Mouse (Mus musculus) forebrain, postnatal 0 days (tissue): ENCODE results near the gene Tbcel. TPM values are rescaled to one million over a fixed set of nuclear protein-coding genes. Genes with fewer than 3 reads are reported as not detected.

Experiments
- ATAC-seq: fragments of 200-750 bp; cut with Nextera tagmentation; 2 replicates; pipeline ENCODE4 v1.8.0; 2017; ENCODE audit warnings: mild to moderate bottlenecking, moderate library complexity
- DNase-seq: peaks from one replicate; pipeline ENCODE4 v3.0.0-alpha.2; 2015
- H3K27ac ChIP-seq: fragments of 300-500 bp; sonication (generic); 2 replicates; pipeline ENCODE4 v1.5.1; 2014; ENCODE audit warnings: low read depth, mild to moderate bottlenecking, antibody characterized with exemption, low read length, moderate library complexity, mixed read lengths
- H3K27me3 ChIP-seq: fragments of 300-500 bp; sonication (generic); 2 replicates; pipeline ENCODE4 v1.6.1; 2014; ENCODE audit warnings: mild to moderate bottlenecking, low read length, mixed read lengths; ENCODE audit not compliant: insufficient read depth
- H3K36me3 ChIP-seq: fragments of 300-500 bp; sonication (generic); 2 replicates; pipeline ENCODE4 v1.6.1; 2014; ENCODE audit warnings: mild to moderate bottlenecking, moderate library complexity; ENCODE audit not compliant: insufficient read depth
- H3K4me1 ChIP-seq: fragments of 300-500 bp; sonication (generic); 2 replicates; pipeline ENCODE4 v1.6.1; 2014; ENCODE audit warnings: antibody characterized with exemption; ENCODE audit not compliant: insufficient read depth
- H3K4me2 ChIP-seq: fragments of 300-500 bp; sonication (generic); 2 replicates; pipeline ENCODE4 v1.6.1; 2014; ENCODE audit warnings: low read depth, mild to moderate bottlenecking, moderate library complexity
- H3K4me3 ChIP-seq: fragments of 300-500 bp; sonication (generic); 2 replicates; pipeline ENCODE4 v1.5.1; 2014; ENCODE audit warnings: low read depth, low read length, mixed read lengths
- H3K9ac ChIP-seq: fragments of 300-500 bp; sonication (generic); 2 replicates; pipeline ENCODE4 v1.6.1; 2014; ENCODE audit warnings: mild to moderate bottlenecking
- H3K9me3 ChIP-seq: fragments of 300-500 bp; sonication (generic); 2 replicates; pipeline ENCODE4 v1.6.1; 2016; ENCODE audit warnings: low read length
- CTCF ChIP-seq: sonication (generic); IDR thresholded peaks from 2 replicates; pipeline ENCODE4 v1.5.1; 2016; ENCODE audit warnings: antibody characterized with exemption, control low read depth, low read depth
- WGBS: fragments of 180-500 bp; shearing (Covaris S2); extraction: QIAGEN DNeasy Blood & Tissue Kit; methylation state at CpG from one replicate; pipeline ENCODE4 v1.1.7; 2014; 5-methylcytosine and 5-hydroxymethylcytosine counted together
- polyA plus RNA-seq: library from polyadenylated mRNA; unstranded; fragments of >200 nt; fragmentation: Nextera tagmentation; extraction: Ambion mirVana; gene quantifications from 2 replicates; pipeline ENCODE4 v1.2.1, GENCODE M21; 2015
- total RNA-seq: library from RNA; depleted of rRNA; stranded (reverse); fragments of >200 nt; gene quantifications from 2 replicates; pipeline ENCODE4 v1.2.3, GENCODE M21; 2014

Tbcel gene
- total and polyA plus RNA-seq, 2 experiments from 2014 or later = 3.2 to 24.8 TPM

GRCm38 (mm10) chr9:42471214-42471613, 36.4 kb downstream of the Tbcel start:
- Histone ChIP-seq H3K27me3 (no peaks in the 10 kb centered on the region), H3K4me1 (peaks cover 17% of the 10 kb centered on the region), H3K27ac (peak overlapping the region; percentile 82; the same call in 1 of the 2 replicates), H3K4me3 (peak overlapping the region; percentile 92), H3K4me2 (peak overlapping the region; percentile 90), H3K9me3 (no peaks in the 10 kb centered on the region), H3K36me3 (no peaks in the 10 kb centered on the region), H3K9ac (peak overlapping the region; percentile 87)
- no peak for TF ChIP-seq CTCF
- WGBS = 37% methylated on average over 4 of the region's 4 CpGs
- peak; percentile 37 for ATAC-seq
- DNase-seq = peak; percentile 23

- H3K9me3 ChIP-seq = no peaks in the 10 kb centered on the region
- TF ChIP-seq CTCF = no peak
- ATAC-seq (no peak), DNase-seq (no peak)
- H3K4me2 ChIP-seq = no peak overlapping the region
- no peak overlapping the region for H3K4me3 ChIP-seq
- no peak overlapping the region for H3K9ac ChIP-seq
- 93% methylated on average over 15 of the region's 15 CpGs for WGBS
- no peaks in the 10 kb centered on the region for H3K36me3 ChIP-seq
- no peaks in the 10 kb centered on the region for H3K27me3 ChIP-seq
- H3K27ac ChIP-seq = no peak overlapping the region
- peaks cover 17% of the 10 kb centered on the region for H3K4me1 ChIP-seq
These were observed 38.3 kb downstream of the Tbcel start for GRCm38 (mm10) chr9:42469323-42469722.

GRCm38 (mm10) chr9:42468360-42468759, 39.2 kb downstream of the Tbcel start:
- no peak overlapping the region for H3K4me3 ChIP-seq
- ATAC-seq (no peak), DNase-seq (no peak)
- no peaks in the 10 kb centered on the region for H3K9me3 ChIP-seq
- no peak overlapping the region for H3K27ac ChIP-seq
- H3K27me3 ChIP-seq = no peaks in the 10 kb centered on the region
- H3K4me1 ChIP-seq = peaks cover 17% of the 10 kb centered on the region
- WGBS = 92% methylated on average over 5 of the region's 5 CpGs
- H3K4me2 ChIP-seq = no peak overlapping the region
- no peak for TF ChIP-seq CTCF
- H3K36me3 ChIP-seq = no peaks in the 10 kb centered on the region
- H3K9ac ChIP-seq = no peak overlapping the region

- DNase-seq = no peak
- H3K27ac ChIP-seq = no peak overlapping the region
- H3K4me2 ChIP-seq = no peak overlapping the region
- no peaks in the 10 kb centered on the region for H3K36me3 ChIP-seq
- H3K4me3 ChIP-seq = no peak overlapping the region
- H3K4me1 ChIP-seq = peaks cover 14% of the 10 kb centered on the region
- TF ChIP-seq CTCF = no peak
- H3K9ac ChIP-seq = no peak overlapping the region
- H3K9me3 ChIP-seq = no peaks in the 10 kb centered on the region
- 81% methylated on average over 12 of the region's 12 CpGs for WGBS
- no peak for ATAC-seq
- H3K27me3 ChIP-seq = no peaks in the 10 kb centered on the region
These were observed 40.3 kb downstream of the Tbcel start for GRCm38 (mm10) chr9:42467116-42467815.

GRCm38 (mm10) chr9:42465661-42466091, 41.9 kb downstream of the Tbcel start:
- no peak overlapping the region for H3K27ac ChIP-seq
- no peak for DNase-seq
- no peaks in the 10 kb centered on the region for H3K36me3 ChIP-seq
- no peaks in the 10 kb centered on the region for H3K9me3 ChIP-seq
- 76% methylated on average over 5 of the region's 5 CpGs for WGBS
- H3K27me3 ChIP-seq = no peaks in the 10 kb centered on the region
- no peak for TF ChIP-seq CTCF
- no peak for ATAC-seq
- H3K4me1 ChIP-seq = peaks cover 5% of the 10 kb centered on the region
- no peak overlapping the region for H3K9ac ChIP-seq
- no peak overlapping the region for H3K4me3 ChIP-seq
- no peak overlapping the region for H3K4me2 ChIP-seq

GRCm38 (mm10) chr9:42464181-42464580, 43.4 kb downstream of the Tbcel start:
- no peak for ATAC-seq
- H3K4me1 ChIP-seq = no peaks in the 10 kb centered on the region
- no peak overlapping the region for H3K27ac ChIP-seq
- H3K9ac ChIP-seq = no peak overlapping the region
- no peaks in the 10 kb centered on the region for H3K36me3 ChIP-seq
- H3K4me3 ChIP-seq = no peak overlapping the region
- H3K27me3 ChIP-seq = no peaks in the 10 kb centered on the region
- H3K9me3 ChIP-seq = no peaks in the 10 kb centered on the region
- H3K4me2 ChIP-seq = no peak overlapping the region
- DNase-seq = no peak
- WGBS = 93% methylated on average over 9 of the region's 9 CpGs
- no peak for TF ChIP-seq CTCF

- Histone ChIP-seq H3K4me3 (no peak overlapping the region), H3K36me3 (no peaks in the 10 kb centered on the region), H3K27me3 (no peaks in the 10 kb centered on the region), H3K4me1 (no peaks in the 10 kb centered on the region), H3K9ac (no peak overlapping the region), H3K4me2 (no peak overlapping the region), H3K27ac (no peak overlapping the region), H3K9me3 (no peaks in the 10 kb centered on the region)
- ATAC-seq = peak; percentile 55; the same call in 1 of the 2 replicates
- 32% methylated on average over 8 of the region's 8 CpGs for WGBS
- no peak for TF ChIP-seq CTCF
- no peak for DNase-seq
These were observed 44.2 kb downstream of the Tbcel start for GRCm38 (mm10) chr9:42463220-42463989.
